Mouse (Mus musculus): ENCODE measurements around the gene Dusp22.

DNA sequence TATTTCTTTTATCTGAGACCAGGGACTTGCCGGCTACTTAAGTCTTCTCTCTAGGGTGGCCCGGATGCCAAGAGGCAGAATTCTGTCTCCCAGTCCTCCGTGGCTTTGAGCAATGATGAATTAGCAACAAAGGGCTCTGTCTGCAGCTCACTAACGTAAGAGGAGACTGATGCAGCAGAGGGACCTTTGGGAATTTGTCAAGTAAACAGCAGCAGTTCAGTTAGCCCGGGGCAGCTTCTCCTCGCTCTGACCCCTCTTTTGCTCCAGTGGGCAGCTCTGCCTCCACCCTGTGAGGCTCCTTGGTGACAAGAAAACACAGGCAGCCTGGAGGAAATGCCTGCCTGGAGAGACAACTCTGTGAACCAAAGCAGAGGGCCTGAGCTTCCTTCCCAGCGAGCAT lies 62.8 kb downstream of the Dusp22 start:
- no peak for TF ChIP-seq POLR2A (IDR thresholded peaks at IDR 0.05; ENCODE audit: borderline replicate concordance, low read depth, low read length)
- no peak for TF ChIP-seq CTCF (IDR thresholded peaks at IDR 0.05; ENCODE audit: low read depth, low read length)
